Mouse (Mus musculus) megakaryocyte-erythroid progenitor cell, adult 5 weeks (primary cell): ENCODE results near the gene Actr2. TPM values are rescaled to one million over a fixed set of nuclear protein-coding genes. Genes with fewer than 3 reads are reported as not detected.

Experiments used
- polyA plus RNA-seq: library from polyadenylated mRNA; stranded (reverse); fragments of >175 nt; gene quantifications from 2 replicates; pipeline ENCODE4 v1.2.3, GENCODE M21; 2012

Actr2 gene
- 82.8 and 84.5 TPM in 2 replicates for polyA plus RNA-seq

DNA sequence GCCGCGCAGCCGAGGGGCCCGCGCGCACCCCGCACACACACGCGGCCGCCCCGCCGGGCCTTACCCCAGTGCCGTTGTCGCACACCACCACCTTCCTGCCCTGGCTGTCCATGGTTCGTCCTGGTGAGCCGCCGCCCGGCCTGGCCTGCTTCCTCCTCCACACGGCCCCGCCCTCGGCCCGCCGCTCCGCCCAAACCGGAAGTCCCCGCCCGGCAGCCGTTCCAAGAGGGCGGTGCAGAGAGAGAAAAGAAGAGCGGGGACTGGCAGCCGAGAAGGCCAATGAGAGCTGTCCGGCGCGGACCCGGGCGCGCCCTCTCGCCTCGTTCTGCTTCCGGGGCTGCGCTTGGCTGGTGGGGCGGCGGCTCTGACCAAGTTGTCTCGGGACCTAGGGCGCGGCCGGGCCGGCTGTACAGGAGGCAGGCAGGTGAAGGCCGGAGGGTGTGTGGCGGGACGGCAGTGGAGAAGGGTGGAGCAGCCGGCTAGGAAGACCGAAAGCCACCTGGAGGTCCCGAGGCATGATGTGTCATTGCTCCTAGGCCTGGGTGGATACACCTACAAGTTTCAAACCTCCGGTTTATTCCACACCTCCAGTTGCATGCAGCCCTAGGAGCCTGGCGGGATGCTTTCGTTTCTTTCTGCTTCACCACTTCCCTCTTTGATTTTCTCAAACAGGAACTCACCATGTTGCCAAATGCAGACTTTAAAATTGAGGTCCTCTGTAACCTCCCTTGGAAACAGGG, at the start of gene Actr2:
Gene Actr2, minus strand, starts transcription at position 173 of the 740 bp plus-strand sequence.

Other genes with a start within 250 kb of the Actr2 start
- gene Spred2, start 188.5 kb downstream of the Actr2 start, polyA plus RNA-seq, result 60.0 and 60.2 TPM in 2 replicates
- 32.0 and 36.0 TPM in 2 replicates for gene Rab1a, start 88.5 kb upstream of the Actr2 start, polyA plus RNA-seq
- gene Cep68, start 136.5 kb upstream of the Actr2 start, polyA plus RNA-seq, result 20.9 and 21.0 TPM in 2 replicates
- 0.60 and 0.91 TPM in 2 replicates for gene Slc1a4, start 219.8 kb upstream of the Actr2 start, polyA plus RNA-seq